Mouse (Mus musculus) heart, postnatal 0 days (tissue): ENCODE measurements around the gene Akap6. TPM values are rescaled to one million over a fixed set of nuclear protein-coding genes. Genes with fewer than 3 reads are reported as not detected.
A peak's percentile ranks its signal among the peaks of the same experiment; 100 is the strongest.

ENCODE experiments used
- ATAC-seq: fragments of 200-750 bp; cut with Nextera tagmentation; 2 replicates; pipeline ENCODE4 v1.8.0; 2017; ENCODE audit warnings: low read depth, moderate number of reproducible peaks, moderate library complexity; ENCODE audit not compliant: insufficient read depth
- DNase-seq: peaks from one replicate; pipeline ENCODE4 v3.0.0-alpha.2; 2016; ENCODE audit warnings: low spot score
- H3K27ac ChIP-seq: fragments of 300-500 bp; sonication (generic); 2 replicates; pipeline ENCODE4 v1.5.1; 2014; ENCODE audit warnings: low read depth, mild to moderate bottlenecking
- H3K27me3 ChIP-seq: fragments of 300-500 bp; sonication (generic); 2 replicates; pipeline ENCODE4 v1.6.1; 2014; ENCODE audit warnings: low read length, mixed read lengths; ENCODE audit not compliant: control insufficient read depth, insufficient read depth
- H3K36me3 ChIP-seq: fragments of 300-500 bp; sonication (generic); replicated peaks from 2 replicates; pipeline ENCODE4 v1.6.1; 2014; ENCODE audit warnings: low read length, mixed read lengths; ENCODE audit not compliant: control insufficient read depth, insufficient read depth
- H3K4me1 ChIP-seq: fragments of 300-500 bp; sonication (generic); 2 replicates; pipeline ENCODE4 v1.6.1; 2014; ENCODE audit warnings: antibody characterized with exemption; ENCODE audit not compliant: control insufficient read depth, insufficient read depth
- H3K4me2 ChIP-seq: fragments of 300-500 bp; sonication (generic); 2 replicates; pipeline ENCODE4 v1.6.1; 2014; ENCODE audit warnings: low read depth, mild to moderate bottlenecking, low read length, moderate library complexity
- H3K4me3 ChIP-seq: fragments of 300-500 bp; sonication (generic); 2 replicates; pipeline ENCODE4 v1.5.1; 2014; ENCODE audit warnings: low read depth, low read length
- H3K9ac ChIP-seq: fragments of 300-500 bp; sonication (generic); replicated peaks from 2 replicates; pipeline ENCODE4 v1.6.1; 2014; ENCODE audit warnings: low read depth, low read length, mixed read lengths
- H3K9me3 ChIP-seq: fragments of 300-500 bp; sonication (generic); replicated peaks from 2 replicates; pipeline ENCODE4 v1.6.1; 2016; ENCODE audit warnings: low read length; ENCODE audit not compliant: control insufficient read depth
- CTCF ChIP-seq: IDR thresholded peaks from 2 replicates; pipeline ENCODE4 v1.5.1; 2016; ENCODE audit warnings: antibody characterized with exemption, control low read depth, low read depth
- EP300 ChIP-seq: IDR thresholded peaks from 2 replicates; pipeline ENCODE4 v1.6.1; 2016; ENCODE audit warnings: antibody characterized with exemption, low read depth
- WGBS: fragments of 180-500 bp; shearing (Covaris S2); extraction: QIAGEN DNeasy Blood & Tissue Kit; methylation state at CpG from one replicate; pipeline ENCODE4 v1.1.7; 2014; 5-methylcytosine and 5-hydroxymethylcytosine counted together
- polyA plus RNA-seq: library from polyadenylated mRNA; unstranded; fragments of >200 nt; fragmentation: Nextera tagmentation; extraction: Ambion mirVana; gene quantifications from 2 replicates; pipeline ENCODE4 v1.2.1, GENCODE M21; 2015
- total RNA-seq: library from RNA; depleted of rRNA; stranded (reverse); fragments of >200 nt; gene quantifications from 2 replicates; pipeline ENCODE4 v1.2.3, GENCODE M21; 2014; ENCODE audit warnings: low replicate concordance

Akap6 gene
- total and polyA plus RNA-seq, 2 experiments from 2014 or later, result 10.3 to 53.2 TPM

DNA sequence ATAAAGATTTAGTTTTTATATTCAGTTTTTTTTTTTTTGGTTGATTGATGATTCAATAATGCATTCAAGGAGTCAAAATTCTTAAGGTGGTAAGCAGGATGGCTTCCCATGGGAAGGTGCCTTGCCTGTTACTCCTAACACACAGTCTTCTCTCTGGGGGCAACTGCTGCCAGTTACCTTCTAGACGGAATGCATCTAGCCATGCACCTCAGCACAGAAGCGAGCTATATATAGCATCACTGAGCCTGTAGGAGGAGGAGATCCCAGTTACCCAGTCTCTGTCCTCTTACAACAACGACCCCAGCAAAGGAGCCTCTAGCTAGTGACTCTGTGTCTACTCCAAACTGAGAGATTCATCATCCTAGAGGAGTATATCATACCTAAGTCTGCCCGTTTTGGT, 150.1 kb downstream of the Akap6 start:
- no peaks in the 10 kb centered on the region for H3K36me3 ChIP-seq
- H3K4me1 ChIP-seq, result peaks cover 40% of the 10 kb centered on the region
- no peak for ATAC-seq
- no peak overlapping the region for H3K9ac ChIP-seq
- H3K27me3 ChIP-seq, result no peaks in the 10 kb centered on the region
- TF ChIP-seq CTCF (no peak), EP300 (no peak)
- 44% methylated on average over 4 of the region's 4 CpGs for WGBS
- peak overlapping the region; percentile 27; the same call in 1 of the 2 replicates for H3K27ac ChIP-seq
- no peak for DNase-seq
- H3K4me3 ChIP-seq, result no peak overlapping the region
- no peaks in the 10 kb centered on the region for H3K9me3 ChIP-seq
- H3K4me2 ChIP-seq, result no peak overlapping the region

DNA sequence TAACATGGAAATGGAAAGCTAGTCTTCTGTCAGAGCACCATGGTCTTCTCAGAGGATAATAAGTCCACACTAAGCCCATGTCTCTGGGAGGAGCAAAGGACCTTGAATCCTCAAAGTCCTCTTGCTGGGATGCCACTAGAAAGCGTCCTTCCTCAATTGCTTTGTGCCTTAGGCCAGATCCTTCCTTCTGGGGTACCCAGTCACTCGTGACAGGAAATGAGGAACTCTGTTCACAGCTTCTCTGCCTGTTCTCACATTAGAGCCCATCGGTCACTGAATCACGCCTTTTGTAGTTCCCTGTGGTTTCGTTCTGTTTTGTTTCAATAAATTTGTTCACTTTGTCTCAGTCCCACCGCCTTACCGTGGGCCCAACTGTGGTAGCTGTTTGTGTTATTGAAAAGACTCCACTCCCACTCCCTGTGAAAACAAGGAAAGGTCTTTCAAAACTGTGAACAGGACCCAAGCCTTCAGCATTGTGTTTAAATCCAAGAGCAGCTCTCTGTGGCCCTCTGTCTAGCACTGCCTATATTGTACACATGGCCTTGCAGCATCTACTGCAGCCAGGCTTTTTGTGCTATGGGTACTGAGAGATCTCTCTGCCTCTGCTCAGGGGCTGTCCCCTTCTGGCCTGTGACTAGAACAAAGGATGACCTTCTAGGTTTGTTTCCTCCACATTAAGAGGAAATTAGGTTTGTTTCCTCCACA, 151.3 kb downstream of the Akap6 start:
- Histone ChIP-seq H3K36me3 (no peaks in the 10 kb centered on the region), H3K4me2 (no peak overlapping the region), H3K9ac (0 out of 2 replicates have a peak overlapping the region, but pooled peaks have one; percentile 16), H3K4me3 (no peak overlapping the region), H3K4me1 (peaks cover 40% of the 10 kb centered on the region), H3K27ac (peak overlapping the region; percentile 89), H3K9me3 (no peaks in the 10 kb centered on the region), H3K27me3 (no peaks in the 10 kb centered on the region)
- TF ChIP-seq EP300 (no peak), CTCF (peak; percentile 36)
- 69% methylated on average over 7 of the region's 7 CpGs for WGBS
- ATAC-seq (no peak), DNase-seq (no peak)

DNA sequence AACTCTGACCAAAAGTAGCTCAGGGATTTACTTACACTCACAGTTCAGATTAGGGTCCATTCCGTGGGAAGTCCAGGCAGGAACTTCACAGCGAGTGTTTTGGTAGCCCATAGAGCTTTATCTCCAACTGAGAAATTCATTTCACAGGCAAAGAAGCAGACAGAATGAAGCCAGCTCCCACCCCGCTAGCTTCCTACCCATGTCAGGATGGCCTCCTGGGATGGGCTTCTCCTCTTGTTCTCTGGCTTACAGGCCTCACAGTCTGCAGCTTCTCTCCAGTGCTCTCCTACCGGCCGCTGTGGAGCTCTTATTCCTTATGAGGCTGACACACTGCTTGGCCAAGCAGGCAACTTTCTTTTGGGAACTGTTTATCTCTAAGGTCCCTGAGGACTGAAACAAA, 152.0 kb downstream of the Akap6 start:
- Histone ChIP-seq H3K36me3 (no peaks in the 10 kb centered on the region), H3K4me2 (no peak overlapping the region), H3K9ac (0 out of 2 replicates have a peak overlapping the region, but pooled peaks have one; percentile 16), H3K9me3 (no peaks in the 10 kb centered on the region), H3K27ac (peak overlapping the region; percentile 89), H3K4me1 (peaks cover 40% of the 10 kb centered on the region), H3K4me3 (no peak overlapping the region), H3K27me3 (no peaks in the 10 kb centered on the region)
- no peak for ATAC-seq
- TF ChIP-seq EP300 (no peak), CTCF (no peak)
- WGBS, result 37% methylated on average over 5 of the region's 5 CpGs
- no peak for DNase-seq

DNA sequence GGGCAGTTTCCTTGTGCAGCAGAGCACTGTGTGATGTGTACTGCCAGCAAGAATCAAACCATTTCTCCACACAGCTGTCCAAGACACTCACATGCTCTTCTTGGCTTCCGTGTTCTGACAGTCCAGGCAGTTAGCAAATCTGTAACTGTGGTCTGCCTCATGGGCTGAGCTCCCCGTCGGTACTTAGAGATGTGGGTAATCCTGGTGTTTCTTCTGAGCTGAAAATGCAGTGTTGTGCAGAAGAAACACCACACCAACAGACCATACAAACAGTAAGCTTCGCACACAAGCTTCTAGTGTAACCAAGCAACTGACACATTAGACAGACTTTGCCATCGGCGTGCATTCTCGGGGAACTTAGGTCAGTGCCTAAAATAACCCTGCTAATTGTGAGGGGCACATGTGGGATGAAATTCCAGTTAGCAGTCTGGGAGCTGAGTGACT, 155.1 kb downstream of the Akap6 start:
- ATAC-seq, result peak; percentile 86
- Histone ChIP-seq H3K36me3 (no peaks in the 10 kb centered on the region), H3K27me3 (no peaks in the 10 kb centered on the region), H3K9ac (peak overlapping the region; percentile 71), H3K9me3 (no peaks in the 10 kb centered on the region), H3K4me1 (peaks cover 35% of the 10 kb centered on the region), H3K4me3 (peak overlapping the region; percentile 51), H3K27ac (peak overlapping the region; percentile 95), H3K4me2 (peak overlapping the region; percentile 57)
- WGBS, result 14% methylated on average over 7 of the region's 7 CpGs
- TF ChIP-seq CTCF (no peak), EP300 (no peak)
- DNase-seq, result peak; percentile 96

DNA sequence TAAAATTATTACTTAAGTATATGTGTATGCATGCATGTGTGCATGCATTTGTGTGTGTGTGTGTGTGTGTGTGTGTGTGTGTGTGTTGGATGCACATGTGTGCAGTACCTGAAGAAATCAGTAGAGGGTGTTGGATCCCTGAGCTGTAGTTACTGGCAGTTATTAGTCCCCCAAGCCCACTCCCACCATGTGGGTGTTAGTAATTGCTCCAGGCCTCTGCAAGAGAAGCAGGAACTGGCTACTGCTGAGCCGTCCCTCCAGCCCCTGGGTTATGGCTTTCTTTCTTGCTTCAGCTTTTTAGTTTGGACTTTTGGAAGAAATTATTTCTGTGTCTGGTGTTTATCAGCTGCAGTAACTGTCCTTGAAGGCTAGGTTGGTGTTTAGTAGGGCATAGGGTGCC, 156.9 kb downstream of the Akap6 start:
- WGBS, result 41% methylated on average over 1 of the region's 1 CpGs
- H3K27me3 ChIP-seq, result no peaks in the 10 kb centered on the region
- TF ChIP-seq CTCF, result peak; percentile 14; the same call in 1 of the 2 replicates
- no peak for TF ChIP-seq EP300
- H3K27ac ChIP-seq, result peak overlapping the region; percentile 67
- no peak for DNase-seq
- peaks cover 24% of the 10 kb centered on the region for H3K4me1 ChIP-seq
- ATAC-seq, result no peak
- H3K4me3 ChIP-seq, result peak overlapping the region; percentile 51
- H3K36me3 ChIP-seq, result no peaks in the 10 kb centered on the region
- peak overlapping the region; percentile 57 for H3K4me2 ChIP-seq
- H3K9me3 ChIP-seq, result no peaks in the 10 kb centered on the region
- H3K9ac ChIP-seq, result no peak overlapping the region; the same call in 1 of the 2 replicates
